Mouse (Mus musculus) forebrain, embryonic 15.5 days (tissue): Measurements from ENCODE around the gene Dqx1. TPM values are rescaled to one million over a fixed set of nuclear protein-coding genes. Genes with fewer than 3 reads are reported as not detected.

ENCODE experiments used
- ATAC-seq: fragments of 200-750 bp; cut with Nextera tagmentation; replicated peaks from 2 replicates; pipeline ENCODE4 v1.8.0; 2017; ENCODE audit warnings: mild to moderate bottlenecking, moderate TSS enrichment, moderate library complexity
- H3K27ac ChIP-seq: fragments of 300-500 bp; sonication (generic); replicated peaks from 2 replicates; pipeline ENCODE4 v1.5.1; 2015; ENCODE audit warnings: mild to moderate bottlenecking, inconsistent platforms
- H3K27me3 ChIP-seq: fragments of 300-500 bp; sonication (generic); 2 replicates; pipeline ENCODE4 v1.6.1; 2015; ENCODE audit warnings: inconsistent platforms
- H3K36me3 ChIP-seq: fragments of 300-500 bp; sonication (generic); 2 replicates; pipeline ENCODE4 v1.6.1; 2015; ENCODE audit warnings: mild to moderate bottlenecking, inconsistent platforms
- H3K4me1 ChIP-seq: fragments of 300-500 bp; sonication (generic); 2 replicates; pipeline ENCODE4 v1.6.1; 2015; ENCODE audit warnings: inconsistent platforms
- H3K4me2 ChIP-seq: fragments of 300-500 bp; sonication (generic); replicated peaks from 2 replicates; pipeline ENCODE4 v1.6.1; 2015; ENCODE audit warnings: mild to moderate bottlenecking, inconsistent platforms
- H3K4me3 ChIP-seq: fragments of 300-500 bp; sonication (generic); 2 replicates; pipeline ENCODE4 v1.5.1; 2015; ENCODE audit warnings: mild to moderate bottlenecking, inconsistent platforms
- H3K9ac ChIP-seq: fragments of 300-500 bp; sonication (generic); replicated peaks from 2 replicates; pipeline ENCODE4 v1.6.1; 2015; ENCODE audit warnings: mild to moderate bottlenecking, inconsistent platforms
- H3K9me3 ChIP-seq: fragments of 300-500 bp; sonication (generic); 2 replicates; pipeline ENCODE4 v1.6.1; 2016; ENCODE audit warnings: inconsistent platforms
- WGBS: fragments of 180-500 bp; shearing (Covaris S2); methylation state at CpG from one replicate; pipeline ENCODE4 v1.1.7; 2015; ENCODE audit warnings: mixed read lengths; 5-methylcytosine and 5-hydroxymethylcytosine counted together
- polyA plus RNA-seq: library from polyadenylated mRNA; unstranded; fragments of >200 nt; fragmentation: Nextera tagmentation; extraction: Ambion mirVana; gene quantifications from 2 replicates; pipeline ENCODE4 v1.2.1, GENCODE M21; 2015

Dqx1 gene
- polyA plus RNA-seq, 1 experiment from 2014 or later: 0.34 TPM

GRCm38 (mm10) chr6:83034463-83035055 is 23.1 kb upstream of the Dqx1 start:
- Histone ChIP-seq H3K4me1 (peaks cover 35% of the 10 kb centered on the region), H3K9ac (peak overlapping the region; percentile 51), H3K4me3 (peak overlapping the region; percentile 55), H3K9me3 (no peaks in the 10 kb centered on the region), H3K36me3 (no peaks in the 10 kb centered on the region), H3K27me3 (peaks cover 21% of the 10 kb centered on the region; the same call in 1 of the 2 replicates), H3K27ac (no peak overlapping the region), H3K4me2 (peak overlapping the region; percentile 94)
- 21% methylated on average over 5 of the region's 5 CpGs for WGBS
- no peak for ATAC-seq

GRCm38 (mm10) chr6:83037188-83037587 is 20.5 kb upstream of the Dqx1 start:
- Histone ChIP-seq H3K4me3 (no peak overlapping the region), H3K4me1 (peaks cover 33% of the 10 kb centered on the region), H3K9ac (no peak overlapping the region), H3K27me3 (peaks cover 5% of the 10 kb centered on the region; the same call in 1 of the 2 replicates), H3K27ac (no peak overlapping the region), H3K4me2 (no peak overlapping the region), H3K36me3 (no peaks in the 10 kb centered on the region), H3K9me3 (no peaks in the 10 kb centered on the region)
- WGBS: 84% methylated on average over 8 of the region's 8 CpGs
- no peak for ATAC-seq

GRCm38 (mm10) chr6:83038496-83039012 is 19.1 kb upstream of the Dqx1 start:
- Histone ChIP-seq H3K27ac (no peak overlapping the region), H3K36me3 (no peaks in the 10 kb centered on the region), H3K9ac (peak overlapping the region; percentile 40), H3K27me3 (no peaks in the 10 kb centered on the region), H3K4me3 (peak overlapping the region; percentile 38), H3K4me1 (peaks cover 20% of the 10 kb centered on the region), H3K9me3 (no peaks in the 10 kb centered on the region), H3K4me2 (peak overlapping the region; percentile 69)
- WGBS: 9% methylated on average over 24 of the region's 24 CpGs
- peak; percentile 59 for ATAC-seq

- ATAC-seq: no peak
- H3K4me1 ChIP-seq: peaks cover 8% of the 10 kb centered on the region
- H3K9me3 ChIP-seq: no peaks in the 10 kb centered on the region
- H3K9ac ChIP-seq: no peak overlapping the region
- no peaks in the 10 kb centered on the region for H3K27me3 ChIP-seq
- 78% methylated on average over 5 of the region's 5 CpGs for WGBS
- no peak overlapping the region for H3K4me3 ChIP-seq
- H3K27ac ChIP-seq: no peak overlapping the region
- H3K4me2 ChIP-seq: no peak overlapping the region
- H3K36me3 ChIP-seq: no peaks in the 10 kb centered on the region
These were observed 17.0 kb upstream of the Dqx1 start for GRCm38 (mm10) chr6:83040601-83041000.

- Histone ChIP-seq H3K36me3 (no peaks in the 10 kb centered on the region), H3K4me3 (no peak overlapping the region), H3K4me2 (no peak overlapping the region), H3K9ac (no peak overlapping the region), H3K9me3 (no peaks in the 10 kb centered on the region), H3K4me1 (peaks cover 3% of the 10 kb centered on the region), H3K27ac (no peak overlapping the region), H3K27me3 (no peaks in the 10 kb centered on the region)
- 67% methylated on average over 6 of the region's 6 CpGs for WGBS
- ATAC-seq: no peak
These were observed 14.1 kb upstream of the Dqx1 start for GRCm38 (mm10) chr6:83043561-83043960.

- Histone ChIP-seq H3K4me3 (no peak overlapping the region), H3K27me3 (no peaks in the 10 kb centered on the region), H3K27ac (no peak overlapping the region), H3K4me2 (no peak overlapping the region), H3K36me3 (no peaks in the 10 kb centered on the region), H3K9ac (no peak overlapping the region), H3K9me3 (no peaks in the 10 kb centered on the region), H3K4me1 (no peaks in the 10 kb centered on the region)
- ATAC-seq: no peak
- 89% methylated on average over 5 of the region's 5 CpGs for WGBS
These were observed 13.7 kb upstream of the Dqx1 start for GRCm38 (mm10) chr6:83043993-83044392.

GRCm38 (mm10) chr6:83044742-83045141 is 12.9 kb upstream of the Dqx1 start:
- H3K9ac ChIP-seq: no peak overlapping the region
- no peaks in the 10 kb centered on the region for H3K9me3 ChIP-seq
- H3K4me1 ChIP-seq: no peaks in the 10 kb centered on the region
- no peak overlapping the region for H3K4me3 ChIP-seq
- ATAC-seq: no peak
- no peak overlapping the region for H3K27ac ChIP-seq
- H3K27me3 ChIP-seq: no peaks in the 10 kb centered on the region
- no peaks in the 10 kb centered on the region for H3K36me3 ChIP-seq
- 80% methylated on average over 9 of the region's 9 CpGs for whole genome bisulfite sequencing
- no peak overlapping the region for H3K4me2 ChIP-seq

- Histone ChIP-seq H3K4me2 (no peak overlapping the region), H3K4me1 (peaks cover 15% of the 10 kb centered on the region), H3K36me3 (peaks cover 11% of the 10 kb centered on the region; the same call in 1 of the 2 replicates), H3K9me3 (no peaks in the 10 kb centered on the region), H3K9ac (no peak overlapping the region), H3K27ac (no peak overlapping the region), H3K4me3 (no peak overlapping the region), H3K27me3 (no peaks in the 10 kb centered on the region)
- no peak for ATAC-seq
- WGBS: 75% methylated on average over 10 of the region's 10 CpGs
These were observed 8.3 kb upstream of the Dqx1 start for GRCm38 (mm10) chr6:83049367-83049766.

GRCm38 (mm10) chr6:83053136-83053960 is 4.3 kb upstream of the Dqx1 start:
- H3K36me3 ChIP-seq: peaks cover 25% of the 10 kb centered on the region
- H3K27ac ChIP-seq: peak overlapping the region; percentile 85
- H3K4me1 ChIP-seq: peaks cover 29% of the 10 kb centered on the region
- no peaks in the 10 kb centered on the region for H3K9me3 ChIP-seq
- H3K4me3 ChIP-seq: peak overlapping the region; percentile 75
- peak overlapping the region; percentile 71 for H3K4me2 ChIP-seq
- 3% methylated on average over 26 of the region's 26 CpGs for WGBS
- H3K27me3 ChIP-seq: no peaks in the 10 kb centered on the region
- H3K9ac ChIP-seq: peak overlapping the region; percentile 89
- peak; percentile 1; the same call in 1 of the 2 replicates for ATAC-seq

- H3K4me1 ChIP-seq: peaks cover 29% of the 10 kb centered on the region
- H3K9me3 ChIP-seq: no peaks in the 10 kb centered on the region
- H3K9ac ChIP-seq: peak within 1 kb of the TSS; percentile 89
- peak; percentile 98 for ATAC-seq
- H3K4me2 ChIP-seq: peak within 1 kb of the TSS; percentile 71
- no peaks in the 10 kb centered on the region for H3K27me3 ChIP-seq
- H3K36me3 ChIP-seq: peaks cover 25% of the 10 kb centered on the region
- H3K27ac ChIP-seq: peak within 1 kb of the TSS; percentile 85
- under 1% methylated on average over 64 of the region's 64 CpGs for WGBS
- peak within 1 kb of the TSS; percentile 75 for H3K4me3 ChIP-seq
These were observed 3.4 kb upstream of the Dqx1 start, which contains the start of gene Aup1 for GRCm38 (mm10) chr6:83054074-83054851. Gene Aup1, plus strand, starts transcription at chr6:83054521.

GRCm38 (mm10) chr6:83054871-83055431 is 2.7 kb upstream of the Dqx1 start, which contains the start of gene Htra2:
Gene Htra2, minus strand, starts transcription at chr6:83055273.
- H3K27me3 ChIP-seq: no peaks in the 10 kb centered on the region
- peaks cover 25% of the 10 kb centered on the region for H3K36me3 ChIP-seq
- H3K9ac ChIP-seq: peak within 1 kb of the TSS; percentile 89
- peak within 1 kb of the TSS; percentile 85 for H3K27ac ChIP-seq
- peak within 1 kb of the TSS; percentile 75 for H3K4me3 ChIP-seq
- WGBS: under 1% methylated on average over 50 of the region's 50 CpGs
- peaks cover 29% of the 10 kb centered on the region for H3K4me1 ChIP-seq
- peak within 1 kb of the TSS; percentile 71 for H3K4me2 ChIP-seq
- no peaks in the 10 kb centered on the region for H3K9me3 ChIP-seq
- ATAC-seq: peak; percentile 21
